Mouse (Mus musculus) heart, adult 2 months (tissue): ENCODE results near the gene Tmem98. TPM values are rescaled to one million over a fixed set of nuclear protein-coding genes. Genes with fewer than 3 reads are reported as not detected.

Experiments used
- DNase-seq, 2 experiments: peaks; one replicate each; pipeline ENCODE4 v3.0.0; 2021
- H3K27ac ChIP-seq: fragments of 200-600 bp; 2 replicates; pipeline ENCODE4 v1.8.1; 2022
- H3K27me3 ChIP-seq: fragments of 200-500 bp; 2 replicates; pipeline ENCODE4 v1.6.1; 2012; ENCODE audit warnings: mild to moderate bottlenecking, low read length, inconsistent platforms, mixed read lengths; ENCODE audit not compliant: control insufficient read depth, insufficient read depth
- H3K36me3 ChIP-seq: fragments of 200-500 bp; 2 replicates; pipeline ENCODE4 v1.6.1; 2012; ENCODE audit warnings: low read length, inconsistent platforms; ENCODE audit not compliant: control insufficient read depth, insufficient read depth
- H3K4me1 ChIP-seq: fragments of 200-500 bp; 2 replicates; pipeline ENCODE4 v1.6.1; 2011; ENCODE audit warnings: low read length; ENCODE audit not compliant: control insufficient read depth, insufficient read depth
- H3K4me3 ChIP-seq: fragments of 200-600 bp; 2 replicates; pipeline ENCODE4 v1.8.1; 2022
- H3K79me2 ChIP-seq: fragments of 200-500 bp; replicated peaks from 2 replicates; pipeline ENCODE4 v1.6.1; 2012; ENCODE audit warnings: mild to moderate bottlenecking, inconsistent platforms, low read length, moderate library complexity, mixed read lengths; ENCODE audit not compliant: control insufficient read depth, insufficient read depth
- H3K9ac ChIP-seq: fragments of 200-500 bp; 2 replicates; pipeline ENCODE4 v1.6.1; 2012; ENCODE audit warnings: low read depth, mild to moderate bottlenecking, control low read depth, inconsistent platforms, low read length, mixed read lengths
- CTCF ChIP-seq: fragments of 200-600 bp; IDR thresholded peaks from 2 replicates; pipeline ENCODE4 v1.8.1; 2022; ENCODE audit warnings: antibody characterized with exemption, mild to moderate bottlenecking, moderate library complexity
- EP300 ChIP-seq: fragments of 200-500 bp; IDR thresholded peaks from 2 replicates; pipeline ENCODE4 v1.6.1; 2011; ENCODE audit warnings: low read depth, low read length, control low read depth; ENCODE audit not compliant: insufficient read depth
- POLR2A ChIP-seq: fragments of 200-500 bp; IDR thresholded peaks from 2 replicates; pipeline ENCODE4 v1.6.1; 2011; ENCODE audit warnings: mild to moderate bottlenecking, low read depth, low read length, control low read depth; ENCODE audit not compliant: insufficient read depth
- WGBS: fragments of 180-500 bp; shearing (Covaris S2); methylation state at CpG from one replicate; pipeline ENCODE4 v1.1.7; 2018; 5-methylcytosine and 5-hydroxymethylcytosine counted together
- intact Hi-C: fragments of 180-260 bp; cut with DNase I; formaldehyde crosslinking; loops from one replicate; pipeline ENCODE4 v1.15.1; 2025
- polyA plus RNA-seq: library from polyadenylated mRNA; depleted of rRNA; stranded (reverse); fragments of >200 nt; gene quantifications from 2 replicates; pipeline ENCODE4 v1.2.3, GENCODE M21; 2012
- total RNA-seq, 2 experiments: library from RNA; stranded (reverse); gene quantifications; 2 replicates each; pipeline ENCODE4 v1.2.3; 2021

Gene Tmem98
- total and polyA plus RNA-seq, 3 experiments: 11.2 to 29.3 (median 12.8) TPM

DNA sequence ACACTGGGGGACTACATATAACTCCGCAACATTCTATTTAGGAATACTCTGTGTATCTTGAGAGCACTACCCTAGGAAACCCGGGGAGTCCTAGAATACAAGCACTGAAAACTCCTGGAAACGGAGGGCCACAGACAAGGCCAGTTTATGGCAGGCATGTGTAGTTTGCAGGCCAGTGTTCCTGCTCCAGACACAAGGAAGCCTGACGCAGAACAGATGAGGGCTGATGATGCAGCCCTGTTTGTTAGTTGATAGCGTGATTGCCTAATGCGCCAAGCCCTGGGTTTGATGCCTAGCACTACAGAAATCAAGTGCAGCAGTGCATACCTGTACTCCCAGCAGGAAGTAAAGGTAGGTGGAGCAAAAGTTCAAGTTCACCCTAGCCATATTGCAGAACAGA, 31.8 kb upstream of the Tmem98 start:
- no peaks in the 10 kb centered on the region for H3K36me3 ChIP-seq
- intact Hi-C loops: loop anchor here (5.0 kb wide), 1 partner anchor 61 kb away; no protein-coding TSS in a partner anchor
- no peak overlapping the region for H3K4me3 ChIP-seq
- no peak overlapping the region for H3K9ac ChIP-seq
- DNase-seq: no peak
- 52% methylated on average over 6 of the region's 6 CpGs for WGBS
- H3K79me2 ChIP-seq: no peaks in the 10 kb centered on the region
- no peak for TF ChIP-seq EP300
- no peak for TF ChIP-seq POLR2A
- TF ChIP-seq CTCF: no peak
- H3K27me3 ChIP-seq: no peaks in the 10 kb centered on the region
- H3K4me1 ChIP-seq: peaks cover 4% of the 10 kb centered on the region; the same call in 1 of the 2 replicates
- H3K27ac ChIP-seq: peak overlapping the region; percentile 9; the same call in 1 of the 2 replicates

DNA sequence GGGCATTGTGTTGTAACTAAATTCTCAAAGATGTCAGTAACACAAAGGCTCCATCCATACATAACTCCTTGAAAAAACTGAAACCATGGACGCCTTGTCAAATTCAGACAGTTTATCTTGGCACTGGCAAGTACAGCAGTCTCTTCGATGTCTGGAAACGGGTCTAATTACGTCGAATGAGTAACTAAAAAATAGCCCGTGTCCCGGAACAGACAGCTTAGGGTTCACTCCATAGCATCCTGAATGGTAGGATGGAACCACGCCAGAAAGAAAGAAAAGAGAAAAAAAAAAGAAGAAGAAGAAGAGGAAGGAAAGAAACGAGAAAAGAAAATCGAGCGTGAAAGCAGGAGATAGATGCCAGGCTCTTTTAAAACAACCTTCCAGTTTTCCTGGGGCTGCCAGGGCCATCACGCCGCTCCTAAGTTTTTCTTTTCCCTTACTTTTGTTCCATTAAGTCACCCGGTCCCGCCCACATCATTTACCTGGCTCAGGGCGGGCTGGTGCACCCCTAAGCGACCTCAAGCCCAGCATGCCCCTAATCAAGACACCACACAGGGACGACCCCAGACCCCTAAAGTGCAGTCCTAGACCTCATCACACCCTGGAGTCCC, 31.0 kb upstream of the Tmem98 start:
- Histone ChIP-seq H3K4me3 (peak overlapping the region; percentile 81), H3K27me3 (no peaks in the 10 kb centered on the region), H3K4me1 (peaks cover 4% of the 10 kb centered on the region; the same call in 1 of the 2 replicates), H3K79me2 (no peaks in the 10 kb centered on the region), H3K27ac (peak overlapping the region; percentile 76), H3K36me3 (no peaks in the 10 kb centered on the region), H3K9ac (peak overlapping the region; percentile 90)
- intact Hi-C loops: loop anchor here (5.0 kb wide), 1 partner anchor 62 kb away; no protein-coding TSS in a partner anchor
- DNase-seq: no peak
- TF ChIP-seq POLR2A: no peak
- 5% methylated on average over 18 of the region's 18 CpGs for WGBS

DNA sequence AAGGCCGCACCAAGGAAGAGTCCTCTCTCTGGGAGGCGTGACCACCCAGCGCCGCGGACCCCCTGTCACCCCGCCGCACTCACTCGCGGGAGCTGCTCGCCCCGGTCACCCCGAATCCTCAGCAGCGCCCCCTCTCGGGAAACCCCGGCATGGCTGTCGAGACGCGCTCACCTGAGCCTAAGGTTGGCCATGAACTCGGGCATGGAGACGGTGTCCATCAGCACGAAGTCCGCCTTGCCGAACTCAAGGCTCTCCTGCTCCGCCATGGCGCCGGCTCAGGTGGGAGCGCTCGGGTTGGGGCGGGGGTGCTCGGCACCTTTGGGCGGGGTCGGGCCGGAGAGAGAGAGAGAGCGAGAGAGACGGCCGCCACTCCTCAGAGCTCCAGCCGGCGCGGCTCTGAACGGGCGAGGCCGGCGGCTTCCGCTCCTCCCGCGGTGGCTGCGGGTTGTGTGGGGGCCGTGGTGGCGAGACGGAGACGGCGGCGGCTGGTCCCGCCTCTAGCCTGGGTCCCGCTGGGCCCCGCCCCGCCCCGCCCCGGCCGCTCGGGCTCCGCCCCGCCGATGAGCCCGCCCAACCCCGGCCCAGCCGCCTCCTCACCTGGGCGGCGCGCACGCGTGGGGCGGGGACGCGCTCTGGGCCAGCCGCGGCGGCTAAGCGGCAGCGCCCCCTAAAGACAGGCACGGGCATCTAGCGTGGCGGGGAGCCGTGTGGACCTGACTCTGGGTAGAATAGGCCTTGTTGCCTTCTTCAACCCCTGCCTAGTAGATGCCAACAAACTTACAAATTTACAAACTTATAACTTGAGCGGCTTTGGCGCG, 30.2 kb upstream of the Tmem98 start, which contains the start of gene Myo1d:
Myo1d (minus strand) TSS at position 499 of the 818 bp plus-strand sequence.
- peaks cover 4% of the 10 kb centered on the region; the same call in 1 of the 2 replicates for H3K4me1 ChIP-seq
- H3K27ac ChIP-seq: peak within 1 kb of the TSS; percentile 76
- WGBS: 1% methylated on average over 83 of the region's 87 CpGs
- H3K79me2 ChIP-seq: no peaks in the 10 kb centered on the region
- peak; percentile 92 to 94 for DNase-seq
- H3K9ac ChIP-seq: peak within 1 kb of the TSS; percentile 90
- intact Hi-C loops: loop anchor here (1.0 to 5.0 kb wide), 3 partner anchors 37 to 83 kb away; no protein-coding TSS in a partner anchor
- TF ChIP-seq CTCF: peak; percentile 76
- TF ChIP-seq POLR2A: peak; percentile 74
- TF ChIP-seq EP300: peak; percentile 51; the same call in 1 of the 2 replicates
- no peaks in the 10 kb centered on the region for H3K27me3 ChIP-seq
- peak within 1 kb of the TSS; percentile 81 for H3K4me3 ChIP-seq
- no peaks in the 10 kb centered on the region for H3K36me3 ChIP-seq

DNA sequence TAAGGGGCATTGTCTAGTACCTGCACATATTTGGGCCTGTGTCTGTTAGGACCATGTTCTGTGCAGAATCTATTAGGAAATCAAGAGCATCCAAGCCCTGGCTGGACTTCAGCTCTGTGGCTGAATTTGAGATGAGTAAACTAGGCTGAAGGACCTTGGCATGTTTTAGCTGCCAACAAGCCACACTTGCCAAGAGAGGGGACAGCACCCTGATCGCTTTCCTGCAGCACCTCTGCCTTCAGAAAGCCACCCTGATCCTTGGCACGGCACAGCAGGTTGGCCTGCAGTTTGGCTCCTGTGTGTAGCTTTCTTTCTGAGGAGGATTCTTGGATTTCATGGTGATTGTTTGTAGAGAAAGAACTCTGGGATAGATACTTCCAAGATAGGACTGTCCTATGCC, 28.4 kb upstream of the Tmem98 start:
- DNase-seq: no peak
- Histone ChIP-seq H3K9ac (no peak overlapping the region), H3K27ac (no peak overlapping the region), H3K36me3 (no peaks in the 10 kb centered on the region), H3K79me2 (no peaks in the 10 kb centered on the region), H3K27me3 (no peaks in the 10 kb centered on the region), H3K4me1 (peaks cover 4% of the 10 kb centered on the region; the same call in 1 of the 2 replicates), H3K4me3 (no peak overlapping the region)
- WGBS: 66% methylated on average over 2 of the region's 2 CpGs
- intact Hi-C loops: loop anchor here (2.0 kb wide), 1 partner anchor 35 kb away; no protein-coding TSS in a partner anchor
- no peak for TF ChIP-seq EP300
- TF ChIP-seq CTCF: no peak
- TF ChIP-seq POLR2A: no peak

DNA sequence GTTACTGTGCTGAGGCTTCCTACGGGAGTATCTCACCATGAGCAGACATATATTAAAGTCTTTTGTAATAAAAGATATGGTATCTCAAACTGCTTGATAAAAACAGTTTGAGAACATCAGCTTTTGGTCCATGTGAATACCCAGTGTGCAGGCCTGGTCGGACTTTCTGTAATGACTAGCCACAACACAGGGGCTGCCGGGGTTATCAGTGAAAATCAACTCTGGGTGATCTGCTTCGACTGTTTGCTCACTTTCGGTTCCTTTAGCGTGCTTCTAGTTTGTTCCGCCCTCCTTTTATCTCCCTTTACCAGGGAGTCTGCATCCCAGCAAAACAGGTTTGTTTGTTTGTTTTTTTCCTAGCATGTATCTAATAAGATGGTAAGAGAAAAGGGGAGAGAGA, 26.5 kb upstream of the Tmem98 start:
- Histone ChIP-seq H3K4me3 (no peak overlapping the region), H3K79me2 (no peaks in the 10 kb centered on the region), H3K36me3 (no peaks in the 10 kb centered on the region), H3K4me1 (peaks cover 2% of the 10 kb centered on the region; the same call in 1 of the 2 replicates), H3K9ac (no peak overlapping the region), H3K27me3 (no peaks in the 10 kb centered on the region), H3K27ac (no peak overlapping the region)
- WGBS: 71% methylated on average over 7 of the region's 7 CpGs
- no peak for DNase-seq
- intact Hi-C loops: no loop called here
- no peak for TF ChIP-seq EP300
- TF ChIP-seq CTCF: no peak

DNA sequence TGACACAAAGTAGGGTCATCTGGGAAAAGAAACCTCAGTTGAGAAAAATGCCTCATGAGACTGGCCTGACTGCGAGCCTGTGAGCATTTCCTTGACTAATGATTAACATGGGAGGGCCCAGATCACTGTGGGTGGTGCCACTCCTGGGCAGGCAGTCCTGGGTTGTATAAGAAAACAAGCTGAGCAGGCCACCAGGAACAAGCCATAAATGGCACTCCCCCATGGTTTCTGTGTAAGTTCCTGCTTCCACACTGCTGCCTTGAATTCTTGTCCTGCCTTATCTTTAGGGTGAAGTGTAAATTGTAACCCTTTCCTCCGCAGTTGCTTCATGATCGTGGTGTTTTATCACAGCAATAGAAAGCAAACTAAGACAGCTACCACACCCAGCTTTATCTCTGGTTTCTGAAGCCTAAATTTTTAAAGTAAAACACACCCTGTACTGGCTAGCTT, 25.7 kb upstream of the Tmem98 start:
- WGBS: 36% methylated on average over 3 of the region's 3 CpGs
- no peak overlapping the region for H3K4me3 ChIP-seq
- no peak overlapping the region for H3K9ac ChIP-seq
- intact Hi-C loops: no loop called here
- no peak for TF ChIP-seq POLR2A
- TF ChIP-seq CTCF: no peak
- no peak for TF ChIP-seq EP300
- no peak overlapping the region for H3K27ac ChIP-seq
- H3K79me2 ChIP-seq: no peaks in the 10 kb centered on the region
- H3K27me3 ChIP-seq: no peaks in the 10 kb centered on the region
- peak in 1 of 2 experiments; percentile 28 for DNase-seq
- peaks cover 1% of the 10 kb centered on the region; the same call in 1 of the 2 replicates for H3K4me1 ChIP-seq
- no peaks in the 10 kb centered on the region for H3K36me3 ChIP-seq
